Mouse (Mus musculus): Measurements from ENCODE around the gene Gm17482. TPM values are rescaled to one million over a fixed set of nuclear protein-coding genes. Genes with fewer than 3 reads are reported as not detected.
A peak's percentile ranks its signal among the peaks of the same experiment; 100 is the strongest.

The Gm17482 gene
- polyA plus RNA-seq, 1 experiment from 2014 or later, result not detected

- WGBS, result 36% methylated on average over 5 of the region's 5 CpGs
- no peak overlapping the region for H3K4me3 ChIP-seq (ENCODE audit: low read depth, low read length)
- H3K36me3 ChIP-seq (ENCODE audit: control insufficient read depth, insufficient read depth, low read length), result no peaks in the 10 kb centered on the region
- H3K9me3 ChIP-seq (ENCODE audit: control insufficient read depth, low read depth, low read length), result no peaks in the 10 kb centered on the region
- ATAC-seq (ENCODE audit: insufficient number of reproducible peaks, insufficient read depth, low FRiP score, low read depth), result no peak
- H3K27me3 ChIP-seq (ENCODE audit: control insufficient read depth, insufficient read depth, low read length), result no peaks in the 10 kb centered on the region
- H3K4me1 ChIP-seq (ENCODE audit: control insufficient read depth, insufficient read depth, low read length), result peaks cover 5% of the 10 kb centered on the region
- H3K9ac ChIP-seq (replicated peaks; ENCODE audit: low read depth, low read length), result no peak overlapping the region
- no peak overlapping the region for H3K4me2 ChIP-seq (replicated peaks; ENCODE audit: low read depth, low read length)
- peak overlapping the region; percentile 56; the same call in 1 of the 2 replicates for H3K27ac ChIP-seq (ENCODE audit: low read length)
Observed at GRCm38 (mm10) chr6:115212132-115212903, 14.8 kb upstream of the Gm17482 start.

- H3K4me2 ChIP-seq (replicated peaks; ENCODE audit: low read depth, low read length), result no peak overlapping the region
Observed at GRCm38 (mm10) chr6:115213129-115213528, 14.0 kb upstream of the Gm17482 start.

GRCm38 (mm10) chr6:115221215-115221641, 5.9 kb upstream of the Gm17482 start:
- no peak for ATAC-seq (ENCODE audit: insufficient number of reproducible peaks, insufficient read depth, low FRiP score, low read depth)
- 81% methylated on average over 8 of the region's 8 CpGs for WGBS
- H3K4me1 ChIP-seq (ENCODE audit: control insufficient read depth, insufficient read depth, low read length), result no peaks in the 10 kb centered on the region

More at GRCm38 (mm10) chr6:115213129-115213528, 14.0 kb upstream of the Gm17482 start:
- WGBS, result 60% methylated on average over 5 of the region's 5 CpGs
- Histone ChIP-seq H3K9me3 (ENCODE audit: control insufficient read depth, low read depth, low read length) (no peaks in the 10 kb centered on the region), H3K27me3 (ENCODE audit: control insufficient read depth, insufficient read depth, low read length) (no peaks in the 10 kb centered on the region), H3K4me3 (ENCODE audit: low read depth, low read length) (no peak overlapping the region), H3K27ac (ENCODE audit: low read length) (peak overlapping the region; percentile 56; the same call in 1 of the 2 replicates), H3K36me3 (ENCODE audit: control insufficient read depth, insufficient read depth, low read length) (no peaks in the 10 kb centered on the region), H3K9ac (replicated peaks; ENCODE audit: low read depth, low read length) (no peak overlapping the region), H3K4me1 (ENCODE audit: control insufficient read depth, insufficient read depth, low read length) (peaks cover 5% of the 10 kb centered on the region)
- no peak for ATAC-seq (ENCODE audit: insufficient number of reproducible peaks, insufficient read depth, low FRiP score, low read depth)

GRCm38 (mm10) chr6:115225519-115225918, 1.6 kb upstream of the Gm17482 start:
- no peak overlapping the region for H3K9ac ChIP-seq (replicated peaks; ENCODE audit: low read depth, low read length)
- no peaks in the 10 kb centered on the region for H3K36me3 ChIP-seq (ENCODE audit: control insufficient read depth, insufficient read depth, low read length)
- no peaks in the 10 kb centered on the region for H3K27me3 ChIP-seq (ENCODE audit: control insufficient read depth, insufficient read depth, low read length)
- H3K4me2 ChIP-seq (replicated peaks; ENCODE audit: low read depth, low read length), result no peak overlapping the region
- no peaks in the 10 kb centered on the region for H3K4me1 ChIP-seq (ENCODE audit: control insufficient read depth, insufficient read depth, low read length)
- WGBS, result 41% methylated on average over 3 of the region's 3 CpGs
- H3K4me3 ChIP-seq (ENCODE audit: low read depth, low read length), result no peak overlapping the region
- H3K27ac ChIP-seq (ENCODE audit: low read length), result no peak overlapping the region
- no peak for ATAC-seq (ENCODE audit: insufficient number of reproducible peaks, insufficient read depth, low FRiP score, low read depth)
- no peaks in the 10 kb centered on the region for H3K9me3 ChIP-seq (ENCODE audit: control insufficient read depth, low read depth, low read length)

More at GRCm38 (mm10) chr6:115221215-115221641, 5.9 kb upstream of the Gm17482 start:
- no peak overlapping the region for H3K4me2 ChIP-seq (replicated peaks; ENCODE audit: low read depth, low read length)
- no peaks in the 10 kb centered on the region for H3K36me3 ChIP-seq (ENCODE audit: control insufficient read depth, insufficient read depth, low read length)
- no peak overlapping the region for H3K27ac ChIP-seq (ENCODE audit: low read length)
- H3K9ac ChIP-seq (replicated peaks; ENCODE audit: low read depth, low read length), result no peak overlapping the region
- H3K9me3 ChIP-seq (ENCODE audit: control insufficient read depth, low read depth, low read length), result no peaks in the 10 kb centered on the region
- H3K4me3 ChIP-seq (ENCODE audit: low read depth, low read length), result no peak overlapping the region
- no peaks in the 10 kb centered on the region for H3K27me3 ChIP-seq (ENCODE audit: control insufficient read depth, insufficient read depth, low read length)

- ATAC-seq (ENCODE audit: insufficient number of reproducible peaks, insufficient read depth, low FRiP score, low read depth), result 0 out of 2 replicates have a peak, but pooled peaks have one; percentile 49
- 7% methylated on average over 2 of the region's 2 CpGs for WGBS
- H3K9ac ChIP-seq (replicated peaks; ENCODE audit: low read depth, low read length), result no peak overlapping the region
- H3K4me2 ChIP-seq (replicated peaks; ENCODE audit: low read depth, low read length), result no peak overlapping the region
- no peak overlapping the region for H3K4me3 ChIP-seq (ENCODE audit: low read depth, low read length)
- H3K9me3 ChIP-seq (ENCODE audit: control insufficient read depth, low read depth, low read length), result no peaks in the 10 kb centered on the region
- no peaks in the 10 kb centered on the region for H3K4me1 ChIP-seq (ENCODE audit: control insufficient read depth, insufficient read depth, low read length)
- no peaks in the 10 kb centered on the region for H3K27me3 ChIP-seq (ENCODE audit: control insufficient read depth, insufficient read depth, low read length)
- H3K27ac ChIP-seq (ENCODE audit: low read length), result no peak overlapping the region
- no peaks in the 10 kb centered on the region for H3K36me3 ChIP-seq (ENCODE audit: control insufficient read depth, insufficient read depth, low read length)
Observed at GRCm38 (mm10) chr6:115227529-115227928, 386 bp downstream of the Gm17482 start.

- Histone ChIP-seq H3K4me2 (replicated peaks; ENCODE audit: low read depth, low read length) (no peak overlapping the region), H3K27me3 (ENCODE audit: control insufficient read depth, insufficient read depth, low read length) (no peaks in the 10 kb centered on the region), H3K9me3 (ENCODE audit: control insufficient read depth, low read depth, low read length) (no peaks in the 10 kb centered on the region), H3K27ac (ENCODE audit: low read length) (no peak overlapping the region), H3K36me3 (ENCODE audit: control insufficient read depth, insufficient read depth, low read length) (no peaks in the 10 kb centered on the region), H3K4me1 (ENCODE audit: control insufficient read depth, insufficient read depth, low read length) (no peaks in the 10 kb centered on the region), H3K9ac (replicated peaks; ENCODE audit: low read depth, low read length) (no peak overlapping the region), H3K4me3 (ENCODE audit: low read depth, low read length) (no peak overlapping the region)
- WGBS, result 71% methylated on average over 3 of the region's 3 CpGs
- ATAC-seq (ENCODE audit: insufficient number of reproducible peaks, insufficient read depth, low FRiP score, low read depth), result no peak
Observed at GRCm38 (mm10) chr6:115230557-115230956, 3.4 kb downstream of the Gm17482 start.

GRCm38 (mm10) chr6:115231836-115232235, 4.7 kb downstream of the Gm17482 start:
- no peaks in the 10 kb centered on the region for H3K9me3 ChIP-seq (ENCODE audit: control insufficient read depth, low read depth, low read length)
- no peaks in the 10 kb centered on the region for H3K4me1 ChIP-seq (ENCODE audit: control insufficient read depth, insufficient read depth, low read length)
- no peaks in the 10 kb centered on the region for H3K27me3 ChIP-seq (ENCODE audit: control insufficient read depth, insufficient read depth, low read length)
- no peak overlapping the region for H3K4me3 ChIP-seq (ENCODE audit: low read depth, low read length)
- no peak overlapping the region for H3K27ac ChIP-seq (ENCODE audit: low read length)
- H3K4me2 ChIP-seq (replicated peaks; ENCODE audit: low read depth, low read length), result no peak overlapping the region
- 71% methylated on average over 4 of the region's 4 CpGs for WGBS
- H3K9ac ChIP-seq (replicated peaks; ENCODE audit: low read depth, low read length), result no peak overlapping the region
- H3K36me3 ChIP-seq (ENCODE audit: control insufficient read depth, insufficient read depth, low read length), result no peaks in the 10 kb centered on the region
- no peak for ATAC-seq (ENCODE audit: insufficient number of reproducible peaks, insufficient read depth, low FRiP score, low read depth)

GRCm38 (mm10) chr6:115232562-115232961, 5.4 kb downstream of the Gm17482 start:
- ATAC-seq (ENCODE audit: insufficient number of reproducible peaks, insufficient read depth, low FRiP score, low read depth), result no peak
- Histone ChIP-seq H3K27me3 (ENCODE audit: control insufficient read depth, insufficient read depth, low read length) (no peaks in the 10 kb centered on the region), H3K4me1 (ENCODE audit: control insufficient read depth, insufficient read depth, low read length) (no peaks in the 10 kb centered on the region), H3K4me2 (replicated peaks; ENCODE audit: low read depth, low read length) (no peak overlapping the region), H3K36me3 (ENCODE audit: control insufficient read depth, insufficient read depth, low read length) (no peaks in the 10 kb centered on the region), H3K27ac (ENCODE audit: low read length) (peak overlapping the region; percentile 23; the same call in 1 of the 2 replicates), H3K9me3 (ENCODE audit: control insufficient read depth, low read depth, low read length) (no peaks in the 10 kb centered on the region), H3K9ac (replicated peaks; ENCODE audit: low read depth, low read length) (no peak overlapping the region), H3K4me3 (ENCODE audit: low read depth, low read length) (no peak overlapping the region)
- 80% methylated on average over 1 of the region's 1 CpGs for WGBS
